Mouse (Mus musculus) CH12.LX (cell line): ENCODE data around the gene Crtc2. TPM values are rescaled to one million over a fixed set of nuclear protein-coding genes. Genes with fewer than 3 reads are reported as not detected.
A peak's percentile ranks its signal among the peaks of the same experiment; 100 is the strongest.

Experiments used
- DNase-seq: peaks from one replicate; pipeline ENCODE4 v3.0.0-alpha.2; 2013; ENCODE audit errors: extremely low read depth
- H3K27ac ChIP-seq: 2 replicates; pipeline ENCODE4 v1.5.1; 2012; ENCODE audit warnings: low read depth, mild to moderate bottlenecking, control low read depth, moderate library complexity; ENCODE audit not compliant: insufficient read depth
- H3K27me3 ChIP-seq: replicated peaks from 2 replicates; pipeline ENCODE3; 2012; ENCODE audit warnings: inconsistent platforms
- H3K36me3 ChIP-seq, 2 experiments: replicated peaks in 1 of 2; 2 replicates each; pipeline versions ENCODE3 to v1.6.1; 2012; ENCODE audit warnings: inconsistent platforms in 1 of 2, low read length in 1 of 2, mild to moderate bottlenecking in 1 of 2, mixed read lengths in 1 of 2, moderate library complexity in 1 of 2; ENCODE audit not compliant: control insufficient read depth in 1 of 2, insufficient read depth in 1 of 2
- H3K4me1 ChIP-seq, 2 experiments: 2 replicates each; pipeline ENCODE4 v1.6.1; 2012; ENCODE audit warnings: inconsistent platforms in 1 of 2, moderate library complexity in 1 of 2; ENCODE audit not compliant: insufficient read depth in 2 of 2, control insufficient read depth in 1 of 2
- H3K4me2 ChIP-seq: 2 replicates; pipeline ENCODE4 v1.6.1; 2012; ENCODE audit warnings: low read depth, mild to moderate bottlenecking, control low read depth; ENCODE audit not compliant: poor library complexity, insufficient read depth, severe bottlenecking
- H3K4me3 ChIP-seq, 3 experiments: fragments of 150-350 bp in 1 of 3; sonication (generic) in 1 of 3; replicated peaks in 1 of 3; 2 replicates each; pipeline versions ENCODE3 to v1.5.1; 2011 to 2012; ENCODE audit warnings: low read depth in 2 of 3, low read length in 2 of 3, mild to moderate bottlenecking in 2 of 3, moderate library complexity in 2 of 3, control low read depth in 1 of 3, improper control_type of control experiment in 1 of 3, inconsistent platforms in 1 of 3, mixed read lengths in 1 of 3; ENCODE audit not compliant: poor library complexity in 1 of 3
- H3K79me2 ChIP-seq: replicated peaks from 2 replicates; pipeline ENCODE4 v1.6.1; 2012; ENCODE audit warnings: mild to moderate bottlenecking, moderate library complexity; ENCODE audit not compliant: control insufficient read depth, poor library complexity, insufficient read depth, severe bottlenecking; ENCODE audit errors: extremely low read depth
- H3K9ac ChIP-seq: 2 replicates; pipeline ENCODE4 v1.6.1; 2012; ENCODE audit warnings: low read depth, mild to moderate bottlenecking, control low read depth, moderate library complexity; ENCODE audit not compliant: insufficient read depth
- H3K9me3 ChIP-seq: replicated peaks from 2 replicates; pipeline ENCODE3; 2012; ENCODE audit warnings: low read length, inconsistent platforms, mixed read lengths
- BHLHE40 ChIP-seq: IDR thresholded peaks from 2 replicates; pipeline ENCODE4 v1.6.1; 2011; ENCODE audit warnings: mild to moderate bottlenecking, low read depth, low read length, improper control_type of control experiment
- E2F4 ChIP-seq: IDR thresholded peaks from 2 replicates; pipeline ENCODE4 v1.6.1; 2011; ENCODE audit warnings: low read depth, low read length, improper control_type of control experiment; ENCODE audit not compliant: insufficient replicate concordance
- ETS1 ChIP-seq: conservative IDR thresholded peaks from 2 replicates; pipeline ENCODE4 v1.6.1; 2012; ENCODE audit warnings: low read depth, mild to moderate bottlenecking, inconsistent platforms, low read length, improper control_type of control experiment, moderate library complexity
- GABPA ChIP-seq: IDR thresholded peaks from 2 replicates; pipeline ENCODE4 v1.6.1; 2012; ENCODE audit warnings: low read depth, low read length, improper control_type of control experiment, inconsistent platforms; ENCODE audit not compliant: insufficient replicate concordance
- IRF4 ChIP-seq: IDR thresholded peaks from 2 replicates; pipeline ENCODE4 v1.6.1; 2014; ENCODE audit warnings: low read depth, mild to moderate bottlenecking, inconsistent platforms, low read length, improper control_type of control experiment
- JUND ChIP-seq: conservative IDR thresholded peaks from 2 replicates; pipeline ENCODE4 v1.6.1; 2011; ENCODE audit warnings: low read depth, low read length, improper control_type of control experiment
- MAFK ChIP-seq: IDR thresholded peaks from 2 replicates; pipeline ENCODE4 v1.6.1; 2011; ENCODE audit warnings: low read length, improper control_type of control experiment; ENCODE audit not compliant: insufficient replicate concordance
- MAX ChIP-seq: IDR thresholded peaks from 2 replicates; pipeline ENCODE4 v1.6.1; 2011; ENCODE audit warnings: low read length, improper control_type of control experiment
- MAZ ChIP-seq: IDR thresholded peaks from 2 replicates; pipeline ENCODE4 v1.6.1; 2012; ENCODE audit warnings: low read depth, mild to moderate bottlenecking, inconsistent platforms, low read length, improper control_type of control experiment, moderate library complexity
- MEF2A ChIP-seq: IDR thresholded peaks from 2 replicates; pipeline ENCODE4 v1.6.1; 2014; ENCODE audit warnings: low read depth, mild to moderate bottlenecking, inconsistent platforms, low read length, improper control_type of control experiment, borderline replicate concordance
- MYC ChIP-seq: IDR thresholded peaks from 2 replicates; pipeline ENCODE4 v1.6.1; 2011; ENCODE audit warnings: low read depth, mild to moderate bottlenecking, improper control_type of control experiment, low read length
- NRF1 ChIP-seq: IDR thresholded peaks from 2 replicates; pipeline ENCODE4 v1.6.1; 2014; ENCODE audit warnings: low read depth, mild to moderate bottlenecking, inconsistent platforms, low read length, improper control_type of control experiment, moderate library complexity
- POLR2A ChIP-seq: IDR thresholded peaks from 2 replicates; pipeline ENCODE4 v1.6.1; 2011; ENCODE audit warnings: low read depth, mild to moderate bottlenecking, improper control_type of control experiment, low read length
- ZC3H11A ChIP-seq: IDR thresholded peaks from 2 replicates; pipeline ENCODE4 v1.6.1; 2012; ENCODE audit warnings: low read depth, mild to moderate bottlenecking, inconsistent platforms, low read length, improper control_type of control experiment
- ZKSCAN1 ChIP-seq: IDR thresholded peaks from 2 replicates; pipeline ENCODE4 v1.6.1; 2012; ENCODE audit warnings: low read depth, inconsistent platforms, low read length, improper control_type of control experiment, borderline replicate concordance
- ZNF384 ChIP-seq: IDR thresholded peaks from 2 replicates; pipeline ENCODE4 v1.6.1; 2012; ENCODE audit warnings: low read depth, low read length, improper control_type of control experiment, inconsistent platforms
- dilution Hi-C: fragments of 300-500 bp; cut with MboI; formaldehyde crosslinking; loops from 2 replicates; pipeline ENCODE4 v1.14.3; 2020; ENCODE audit warnings: low sequenced_read_pairs; ENCODE audit not compliant: extremely low pct_unique_long_range_greater_than_20kb, extremely low pct_ligation_motif_present
- in situ Hi-C: fragments of 300-500 bp; cut with MboI; formaldehyde crosslinking; loops from 3 replicates; pipeline ENCODE4 v1.14.3; 2019; ENCODE audit warnings: low sequenced_read_pairs, low pct_ligation_motif_present, low pct_unique_long_range_greater_than_20kb, mixed read lengths
- polyA plus RNA-seq: library from polyadenylated mRNA; unstranded; fragments of >175 nt; gene quantifications from 2 replicates; pipeline ENCODE4 v1.2.1, GENCODE M21; 2012; ENCODE audit warnings: low read depth; ENCODE audit not compliant: insufficient read length
- total RNA-seq, 2 experiments: library from RNA; depleted of rRNA; stranded (reverse); fragments of 300-350 nt in 1 of 2; fragments of >200 nt in 1 of 2; gene quantifications; 2 replicates each; pipeline ENCODE4 v1.2.3; 2012 to 2014

Crtc2 gene
- total and polyA plus RNA-seq, 3 experiments: 6.1 to 69.8 (median 13.5) TPM

DNA sequence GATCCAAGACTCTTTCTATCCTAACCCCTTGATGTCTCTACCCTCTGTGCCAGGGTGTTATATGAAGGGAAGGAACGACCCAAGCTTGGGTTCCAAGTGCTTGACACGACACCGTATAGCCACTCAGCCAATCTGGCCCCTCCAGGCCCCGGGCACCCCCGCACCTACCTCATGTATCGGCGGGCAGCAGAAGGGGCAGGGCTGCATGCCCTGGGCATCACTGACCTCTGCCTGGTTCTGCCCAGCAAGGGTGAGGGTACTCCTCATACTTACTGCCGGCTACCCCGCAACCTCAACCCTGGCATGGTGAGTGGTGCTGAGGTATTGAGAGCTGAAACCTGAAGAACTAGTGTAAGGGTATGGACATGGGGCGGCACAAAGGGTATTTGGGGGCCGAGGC is 14.2 kb downstream of the Crtc2 start:
- Histone ChIP-seq H3K27ac (no peak overlapping the region), H3K27me3 (no peaks in the 10 kb centered on the region), H3K4me3 (peak overlapping the region in 1 of 3 experiments; percentile 92), H3K4me1 (peaks cover 23 to 35% of the 10 kb centered on the region in 2 experiments), H3K79me2 (peaks cover 28% of the 10 kb centered on the region), H3K4me2 (peak overlapping the region; percentile 63), H3K9ac (peak overlapping the region; percentile 97), H3K36me3 (peaks cover 55 to 68% of the 10 kb centered on the region in 2 experiments), H3K9me3 (no peaks in the 10 kb centered on the region)
- in situ Hi-C loops: no loop called here
- dilution Hi-C loops: no loop called here
- DNase-seq: no peak
- no peak for TF ChIP-seq E2F4
- TF ChIP-seq MAZ: no peak
- TF ChIP-seq ETS1: no peak
- TF ChIP-seq MEF2A: no peak
- TF ChIP-seq GABPA: no peak
- no peak for TF ChIP-seq MAX
- TF ChIP-seq NRF1: no peak
- TF ChIP-seq ZKSCAN1: no peak
- TF ChIP-seq MAFK: no peak
- no peak for TF ChIP-seq BHLHE40
- TF ChIP-seq IRF4: no peak
- no peak for TF ChIP-seq JUND
- no peak for TF ChIP-seq ZNF384
- TF ChIP-seq POLR2A: no peak

DNA sequence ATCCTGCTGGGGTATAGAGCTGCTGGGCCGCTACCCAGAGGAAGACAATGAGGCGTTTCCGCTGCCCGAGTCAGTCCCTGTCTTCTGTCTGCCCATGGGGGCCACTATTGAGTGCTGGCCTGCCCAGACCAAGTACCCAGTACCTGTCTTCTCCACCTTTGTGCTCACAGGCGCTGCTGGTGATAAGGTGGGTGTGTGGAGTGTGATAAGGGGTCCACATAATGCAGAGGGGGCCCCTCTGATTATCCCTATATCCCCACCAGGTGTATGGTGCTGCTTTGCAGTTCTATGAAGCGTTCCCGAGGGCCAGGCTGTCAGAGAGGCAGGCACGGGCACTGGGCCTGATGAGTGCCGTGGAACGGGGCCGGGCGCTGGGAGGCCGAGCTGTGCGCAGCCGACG is 15.0 kb downstream of the Crtc2 start:
- dilution Hi-C loops: no loop called here
- TF ChIP-seq MYC (no peak), ZC3H11A (no peak)
- Histone ChIP-seq H3K79me2 (peaks cover 28% of the 10 kb centered on the region), H3K9ac (no peak overlapping the region), H3K27ac (no peak overlapping the region), H3K4me1 (peaks cover 16 to 27% of the 10 kb centered on the region in 2 experiments), H3K9me3 (no peaks in the 10 kb centered on the region), H3K4me3 (no peak overlapping the region), H3K27me3 (no peaks in the 10 kb centered on the region), H3K4me2 (no peak overlapping the region), H3K36me3 (peaks cover 57 to 69% of the 10 kb centered on the region in 2 experiments)
- no peak for DNase-seq
- in situ Hi-C loops: no loop called here
